Mouse (Mus musculus) cerebellum, adult 9-11 months (tissue): ENCODE results near the gene Gm49673.
"Not testable (repeated sequence)": the region's sequence is repeated elsewhere in the genome, so short reads cannot be mapped to it uniquely, and the experiment has no call there.

Source experiments
- DNase-seq: peaks from one replicate; pipeline ENCODE4 v3.0.0; 2022

Gm49673 gene

GRCm38 (mm10) chr17:8147439-8148316 lies at the start of gene Gm49673, which contains the start of gene Rnaset2a:
Gene Gm49673 (minus strand): TSS chr17:8147788.
Gene Rnaset2a (minus strand): TSS chr17:8148097.
- peak; percentile 55 for DNase-seq

DNA sequence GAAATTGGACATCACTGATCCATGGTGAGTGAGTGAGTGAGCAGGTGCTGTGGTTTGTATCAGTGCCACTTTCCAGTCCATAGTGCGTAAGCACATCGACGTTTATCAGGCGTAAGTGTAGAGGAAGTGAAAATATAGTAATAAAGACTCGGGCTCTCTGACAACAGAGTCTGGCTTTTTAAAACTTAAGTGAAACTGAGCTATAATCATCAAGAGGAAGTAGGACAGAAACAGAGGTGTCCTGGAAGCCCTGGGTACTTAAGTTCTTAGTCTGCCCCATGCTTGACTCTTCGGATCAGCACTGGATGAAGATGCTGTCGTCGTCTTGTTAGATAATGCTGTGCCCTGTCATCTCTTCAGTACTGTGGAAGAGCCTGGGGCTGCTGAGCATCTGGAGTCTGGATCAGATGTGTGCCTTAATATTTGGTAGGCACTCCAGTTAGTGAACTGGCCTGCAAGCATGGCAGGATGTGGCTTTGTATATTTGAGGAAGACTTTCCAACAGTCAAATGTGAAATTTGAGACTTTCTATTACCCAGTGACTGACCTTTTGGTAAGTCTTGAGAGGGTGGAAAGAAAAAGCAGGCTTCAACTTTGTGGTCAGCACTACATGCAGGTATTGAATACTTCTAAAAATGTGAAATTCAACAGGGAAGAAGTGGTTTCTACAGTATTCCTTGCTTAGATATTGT lies 48.2 kb upstream of the Gm49673 start:
- DNase-seq: no peak

DNA sequence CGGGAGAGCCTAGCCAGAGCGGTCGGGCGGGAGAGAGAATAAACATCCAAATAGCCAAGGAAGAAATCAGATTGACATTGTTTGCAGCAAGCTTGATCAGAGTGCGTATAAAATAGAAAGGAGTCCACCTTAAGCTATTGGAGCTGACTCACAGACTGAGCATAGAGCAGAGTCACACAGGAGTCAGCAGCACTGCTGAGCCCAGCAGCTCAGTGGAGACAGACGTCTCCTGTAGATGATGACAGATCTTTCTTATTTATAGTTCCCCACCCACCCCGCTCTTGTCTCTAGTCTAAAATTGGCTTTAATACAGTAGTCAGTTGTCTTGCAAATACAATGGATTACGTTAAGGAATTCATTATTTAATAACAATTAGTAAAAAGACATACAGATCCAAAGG lies 46.1 kb upstream of the Gm49673 start:
- no peak for DNase-seq

DNA sequence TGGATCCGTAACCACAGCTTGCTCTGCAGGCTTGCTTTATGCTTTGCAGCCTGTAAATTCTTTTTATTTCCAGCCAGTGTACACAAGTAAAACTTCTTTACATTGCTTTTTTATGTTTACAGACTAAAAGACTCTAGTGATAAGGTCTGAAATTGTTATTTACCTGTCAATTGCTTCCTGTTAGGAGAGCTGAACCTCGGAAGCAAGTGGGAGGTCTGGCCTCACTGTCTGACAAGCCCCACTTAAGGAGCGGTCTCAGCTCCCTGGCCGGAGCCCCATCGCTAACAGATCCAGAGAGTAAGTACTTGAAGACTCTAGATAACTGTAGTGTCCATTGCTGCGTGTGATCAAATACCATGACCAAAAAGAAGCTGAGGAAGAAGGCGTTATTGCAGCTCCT lies 36.6 kb upstream of the Gm49673 start:
- DNase-seq: no peak

- no peak for DNase-seq
These were observed 36.2 kb upstream of the Gm49673 start for GRCm38 (mm10) chr17:8183815-8184214.

- DNase-seq: peak; percentile 25
These were observed 29.5 kb upstream of the Gm49673 start for GRCm38 (mm10) chr17:8177090-8177489.

DNA sequence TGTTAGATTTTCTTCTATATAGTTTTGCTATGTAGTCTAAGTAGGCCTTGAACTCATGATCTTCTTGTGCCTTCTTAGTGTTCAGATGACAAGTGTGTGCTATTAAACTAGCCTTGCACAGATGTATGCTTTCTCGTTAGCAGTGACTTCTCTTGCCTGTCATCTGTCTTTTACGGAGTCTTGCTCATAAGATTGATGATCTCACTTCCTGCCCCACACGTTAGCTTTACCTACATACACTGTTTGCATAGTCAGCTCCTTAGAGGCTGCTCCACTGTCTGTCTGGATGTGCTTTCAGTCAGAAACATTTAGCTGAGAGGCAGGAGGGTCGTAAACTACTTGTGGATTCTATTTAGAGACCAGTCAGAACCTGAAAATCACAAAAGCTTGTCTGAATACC lies 23.5 kb upstream of the Gm49673 start:
- DNase-seq: no peak

DNA sequence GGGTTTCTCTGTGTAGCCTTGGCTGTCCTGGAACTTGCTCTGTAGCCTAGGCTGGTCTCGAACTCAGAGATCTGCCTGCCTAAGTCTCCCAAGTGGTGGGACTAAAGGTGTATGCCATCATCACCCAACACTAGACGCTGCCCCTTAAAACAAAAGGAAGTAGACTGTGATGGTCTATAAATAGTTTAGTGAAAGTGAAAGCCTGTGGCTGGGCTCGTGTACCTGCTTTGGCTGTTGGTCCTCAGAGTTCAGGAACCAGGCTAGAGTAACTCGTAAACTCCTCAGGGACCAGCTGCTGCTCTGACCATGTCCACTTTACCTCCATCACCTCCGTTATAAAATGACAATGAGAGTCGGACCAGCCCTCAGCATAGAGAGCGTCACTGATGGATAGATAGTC lies 22.7 kb upstream of the Gm49673 start:
- no peak for DNase-seq

- DNase-seq: peak; percentile 68
These were observed 19.8 kb upstream of the Gm49673 start for GRCm38 (mm10) chr17:8167436-8167835.

DNA sequence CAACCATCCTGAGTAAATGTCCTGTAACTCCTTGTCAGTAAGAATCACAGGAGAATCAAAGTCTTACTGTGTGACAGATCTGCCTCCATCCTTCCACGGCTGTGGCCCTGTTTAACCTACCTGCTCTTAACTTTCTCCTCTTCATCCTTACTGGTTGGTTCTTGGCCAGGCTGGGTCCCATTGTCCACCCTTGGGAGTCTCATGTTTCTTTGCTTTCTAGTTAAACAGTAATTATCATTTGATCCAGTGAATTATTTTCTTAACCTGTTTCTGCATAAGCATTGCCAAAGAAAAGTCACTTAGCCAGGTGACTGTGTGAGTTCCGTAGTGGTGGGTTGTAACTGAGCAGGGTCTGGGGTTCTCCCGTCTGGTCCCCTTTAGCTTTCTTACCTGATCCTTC lies 18.9 kb upstream of the Gm49673 start:
- not testable (repeated sequence) for DNase-seq

DNA sequence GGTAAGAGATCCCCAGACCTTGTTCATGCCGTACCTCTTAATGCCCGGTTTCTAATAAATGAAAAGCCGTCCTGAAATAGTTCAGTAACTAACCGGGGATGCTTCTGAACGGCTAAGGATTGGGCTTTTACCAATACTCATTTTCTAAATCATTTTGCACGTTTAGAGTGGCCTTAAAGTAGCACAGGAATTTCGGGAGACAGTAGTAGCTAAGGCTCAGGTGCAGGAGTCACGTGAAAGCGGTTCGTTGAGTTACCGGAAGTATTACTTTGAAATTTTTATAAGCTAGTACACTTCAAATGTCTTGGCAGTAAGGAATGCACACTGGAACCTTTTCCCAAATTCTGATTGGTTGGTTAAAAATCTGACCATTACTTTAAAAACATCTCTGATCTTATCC lies 18.4 kb upstream of the Gm49673 start:
- DNase-seq: peak; percentile 34

GRCm38 (mm10) chr17:8165608-8165945 lies 18.0 kb upstream of the Gm49673 start:
- peak; percentile 67 for DNase-seq

- peak; percentile 84 for DNase-seq
These were observed 17.4 kb upstream of the Gm49673 start, which contains the start of gene Fgfr1op for GRCm38 (mm10) chr17:8164701-8165607. Gene Fgfr1op (plus strand): TSS chr17:8165501.

- DNase-seq: peak; percentile 22
These were observed 13.4 kb upstream of the Gm49673 start for GRCm38 (mm10) chr17:8160969-8161368.

DNA sequence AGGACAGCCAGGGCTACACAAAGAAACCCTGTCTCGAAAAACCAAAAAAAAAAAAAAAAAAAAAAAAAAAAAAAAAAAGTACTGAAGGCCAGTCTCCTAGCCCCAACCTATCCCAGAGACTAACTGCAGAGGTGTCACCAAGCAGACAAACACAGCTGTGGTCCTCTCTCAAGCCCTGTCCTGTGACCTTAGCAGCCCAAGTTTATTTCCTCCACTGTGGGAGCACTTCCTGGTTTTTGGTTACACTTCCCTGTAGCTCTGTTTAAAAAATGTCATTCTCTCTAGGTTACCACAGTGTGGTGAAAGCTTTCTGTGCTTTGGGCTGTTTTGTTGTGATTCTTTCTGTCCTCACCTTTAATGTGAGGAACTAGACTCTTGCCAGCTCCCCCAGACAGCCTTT lies 11.0 kb upstream of the Gm49673 start:
- DNase-seq: not testable (repeated sequence)

DNA sequence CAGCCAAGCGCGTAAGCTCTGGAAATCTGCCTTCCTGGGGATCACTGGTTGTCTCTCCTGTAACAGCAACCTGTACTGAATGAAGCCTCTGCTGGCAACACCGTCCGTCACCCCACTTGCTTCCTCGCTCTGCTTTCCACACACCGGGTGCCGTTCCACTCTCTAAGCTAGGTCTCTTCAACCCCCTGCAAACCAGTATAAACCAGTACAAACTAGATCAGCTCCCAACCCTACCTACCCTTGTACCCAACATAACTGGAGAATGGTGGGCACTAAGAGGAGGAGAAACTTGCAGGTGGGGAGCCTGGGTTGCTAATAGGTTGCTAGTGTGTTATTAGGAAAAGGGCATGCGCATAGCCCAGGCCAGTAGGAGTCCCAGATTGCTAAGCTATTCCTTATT lies 8.4 kb upstream of the Gm49673 start:
- not testable (repeated sequence) for DNase-seq

GRCm38 (mm10) chr17:8155010-8155409 lies 7.4 kb upstream of the Gm49673 start:
- not testable (repeated sequence) for DNase-seq

- not testable (repeated sequence) for DNase-seq
These were observed 657 bp downstream of the Gm49673 start for GRCm38 (mm10) chr17:8146931-8147330.

- not testable (repeated sequence) for DNase-seq
These were observed 3.5 kb downstream of the Gm49673 start for GRCm38 (mm10) chr17:8143802-8144673.

GRCm38 (mm10) chr17:8140210-8140609 lies 7.4 kb downstream of the Gm49673 start:
- DNase-seq: not testable (repeated sequence)

DNA sequence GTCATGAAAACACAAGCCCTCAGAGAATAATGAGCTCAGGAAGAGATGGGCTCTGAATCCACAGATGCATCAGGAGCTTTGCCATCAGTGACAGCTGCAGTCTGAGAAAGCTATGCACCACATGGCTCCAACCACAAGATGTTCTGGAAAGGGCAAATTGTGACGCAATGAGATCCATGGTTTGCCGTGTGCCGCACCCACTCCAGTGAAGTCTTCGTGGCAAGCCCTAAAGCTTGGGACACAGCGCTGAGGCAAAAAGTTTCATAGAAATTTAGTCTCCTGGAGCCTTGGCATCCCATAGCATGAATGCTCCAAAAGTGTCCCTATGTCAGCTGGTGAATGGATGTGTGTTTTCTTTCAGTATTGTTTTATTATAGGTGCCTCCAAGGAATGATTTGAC lies 9.5 kb downstream of the Gm49673 start:
- not testable (repeated sequence) for DNase-seq

DNA sequence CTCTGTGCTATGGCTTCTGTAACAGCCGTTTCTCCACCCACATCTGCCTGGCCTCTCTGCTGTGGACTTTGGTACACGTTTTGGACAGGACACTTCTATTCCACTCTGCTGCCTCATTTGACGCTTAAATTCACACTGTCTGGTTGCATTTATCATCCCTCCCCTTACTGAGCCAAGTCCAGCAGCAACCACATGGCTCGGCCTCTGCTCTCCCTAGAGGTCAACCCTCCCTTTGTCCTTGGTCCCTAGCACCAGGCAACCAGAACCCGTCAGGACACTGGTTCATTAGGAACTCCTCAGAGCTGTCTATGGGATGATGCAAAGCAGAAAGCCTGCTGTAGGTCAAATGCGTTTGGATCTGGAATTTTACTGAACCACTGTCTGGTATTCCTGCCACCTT lies 16.7 kb downstream of the Gm49673 start:
- DNase-seq: not testable (repeated sequence)
